Mouse (Mus musculus) left cerebral cortex, postnatal 10 days (tissue): Measurements from ENCODE around the gene Rpgrip1. TPM values are rescaled to one million over a fixed set of nuclear protein-coding genes. Genes with fewer than 3 reads are reported as not detected.

Experiments used
- DNase-seq, 2 experiments: peaks; one replicate each; pipeline ENCODE4 v3.0.0; 2021 to 2022; ENCODE audit warnings: low spot score in 2 of 2, mixed read lengths in 1 of 2; ENCODE audit errors: extremely low spot score in 1 of 2
- intact Hi-C: fragments of 180-260 bp; cut with DNase I; formaldehyde crosslinking; loops from one replicate; pipeline ENCODE4 v1.15.1; 2025
- total RNA-seq, 2 experiments: library from RNA; stranded (reverse); gene quantifications; 2 replicates each; pipeline ENCODE4 v1.2.3; 2021

Gene Rpgrip1
- total RNA-seq, 2 experiments from 2014 or later = 3.7 to 3.8 TPM

GRCm38 (mm10) chr14:52190740-52191359, 80.3 kb downstream of the Rpgrip1 start:
- peak in 1 of 2 experiments; percentile 27 for DNase-seq
- intact Hi-C loops = loop anchor here (5.0 to 10.0 kb wide), 2 partner anchors 69 to 286 kb away; no protein-coding TSS in a partner anchor

- intact Hi-C loops = loop anchor here (5.0 to 10.0 kb wide), 2 partner anchors 47 to 291 kb away; no protein-coding TSS in a partner anchor
- DNase-seq = peak in 1 of 2 experiments; percentile 43
Observed at GRCm38 (mm10) chr14:52195691-52196090, 85.2 kb downstream of the Rpgrip1 start.

- intact Hi-C loops = loop anchor here (5.0 to 10.0 kb wide), 2 partner anchors 46 to 292 kb away; no protein-coding TSS in a partner anchor
- DNase-seq = peak in 1 of 2 experiments; percentile 45
Observed at GRCm38 (mm10) chr14:52196230-52197155, 86.0 kb downstream of the Rpgrip1 start.

GRCm38 (mm10) chr14:52197156-52197878, 86.8 kb downstream of the Rpgrip1 start, which contains the start of gene Supt16:
Gene Supt16 (minus strand): TSS chr14:52197416.
- intact Hi-C loops = loop anchor here (5.0 to 10.0 kb wide), 2 partner anchors 45 to 293 kb away; no protein-coding TSS in a partner anchor

GRCm38 (mm10) chr14:52198141-52198540, 87.6 kb downstream of the Rpgrip1 start:
- intact Hi-C loops = loop anchor here (5.0 to 10.0 kb wide), 2 partner anchors 44 to 293 kb away; no protein-coding TSS in a partner anchor
- no peak for DNase-seq

More at GRCm38 (mm10) chr14:52197156-52197878, 86.8 kb downstream of the Rpgrip1 start, which contains the start of gene Supt16:
- DNase-seq = peak; percentile 73 to 91

GRCm38 (mm10) chr14:52199412-52199811, 88.9 kb downstream of the Rpgrip1 start:
- intact Hi-C loops = loop anchor here (5.0 to 10.0 kb wide), 2 partner anchors 43 to 295 kb away; no protein-coding TSS in a partner anchor
- DNase-seq = no peak

Other genes with a start within 250 kb of the Rpgrip1 start
- gene Mettl17, start 225.9 kb upstream of the Rpgrip1 start, total RNA-seq = 10 to 100 TPM; 35.5 to 42.4 TPM
- 1 to 10 TPM; 3.6 to 4.5 TPM for gene Slc39a2, start 217.8 kb upstream of the Rpgrip1 start, total RNA-seq
- 100 to 1,000 TPM; 337 to 367 TPM for gene Ndrg2, start 196.5 kb upstream of the Rpgrip1 start, total RNA-seq
- gene Tppp2, start 192.3 kb upstream of the Rpgrip1 start, total RNA-seq = not detected
- gene Rnase13, start 187.9 kb upstream of the Rpgrip1 start, total RNA-seq = not detected
- gene Arhgef40, start 126.0 kb upstream of the Rpgrip1 start, total RNA-seq = 10 to 100 TPM; 32.7 to 37.1 TPM
- not detected for gene Tmem253, start 95.0 kb upstream of the Rpgrip1 start, total RNA-seq
- 10 to 100 TPM; 30.2 to 32.4 TPM for gene Zfp219, start 90.0 kb upstream of the Rpgrip1 start, total RNA-seq
- gene Olfr221, start 68.2 kb upstream of the Rpgrip1 start, total RNA-seq = not detected
- 100 to 1,000 TPM; 188 to 191 TPM for gene Hnrnpc, start 6.7 kb upstream of the Rpgrip1 start, total RNA-seq
- 10 to 100 TPM; 48.3 to 53.1 TPM for gene Supt16, start 86.7 kb downstream of the Rpgrip1 start, total RNA-seq
- gene Chd8, start 147.1 kb downstream of the Rpgrip1 start, total RNA-seq = 100 to 1,000 TPM; 111 to 126 TPM
- gene Tox4, start 168.4 kb downstream of the Rpgrip1 start, total RNA-seq = 10 to 100 TPM; 55.1 to 56.7 TPM
- 10 to 100 TPM; 36.9 to 37.7 TPM for gene Rab2b, start 168.8 kb downstream of the Rpgrip1 start, total RNA-seq
- 10 to 100 TPM; 32.4 to 38.6 TPM for gene Mettl3, start 194.4 kb downstream of the Rpgrip1 start, total RNA-seq
- gene Sall2, start 218.1 kb downstream of the Rpgrip1 start, total RNA-seq = 10 to 100 TPM; 39.6 to 39.9 TPM
- not detected for gene Olfr1513, start 245.7 kb downstream of the Rpgrip1 start, total RNA-seq